Mouse (Mus musculus): ENCODE data around the gene Agtr1a. TPM values are rescaled to one million over a fixed set of nuclear protein-coding genes. Genes with fewer than 3 reads are reported as not detected.

The Agtr1a gene
- polyA plus RNA-seq, 1 experiment = 0.56 TPM

DNA sequence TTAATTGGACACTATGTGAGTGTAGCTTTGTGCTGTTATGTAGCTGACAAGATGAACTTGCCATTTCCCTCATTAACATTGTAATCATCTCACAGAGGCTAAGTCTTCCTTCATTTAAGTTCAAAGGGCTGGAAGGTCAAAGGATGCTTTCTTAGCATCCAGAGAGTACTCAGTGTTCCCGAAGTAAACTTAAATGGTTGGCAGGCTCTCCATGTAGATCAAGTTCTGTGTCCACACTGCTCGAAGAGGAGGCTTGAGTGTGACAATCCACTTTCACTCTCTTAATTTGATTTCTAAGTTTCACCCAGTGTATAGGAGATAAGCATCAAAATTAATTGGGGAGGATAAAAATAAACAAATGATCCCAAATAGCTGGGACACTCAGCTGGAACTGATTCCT is 23.6 kb downstream of the Agtr1a start:
- H3K4me3 ChIP-seq (ENCODE audit: insufficient read depth, low read length) = no peak overlapping the region
- no peak overlapping the region for H3K27ac ChIP-seq (ENCODE audit: insufficient read depth, low read length)
- TF ChIP-seq CTCF (IDR thresholded peaks at IDR 0.05; ENCODE audit: extremely low read depth, insufficient read depth, low read length) (no peak), POLR2A (IDR thresholded peaks at IDR 0.05; ENCODE audit: extremely low read depth, insufficient read depth, low read length) (no peak)
- no peaks in the 10 kb centered on the region for H3K4me1 ChIP-seq (ENCODE audit: control insufficient read depth, insufficient read depth, low read length)

GRCm38 (mm10) chr13:30361002-30361401 is 24.8 kb downstream of the Agtr1a start:
- no peaks in the 10 kb centered on the region for H3K4me1 ChIP-seq (ENCODE audit: control insufficient read depth, insufficient read depth, low read length)
- no peak overlapping the region for H3K27ac ChIP-seq (ENCODE audit: insufficient read depth, low read length)
- H3K4me3 ChIP-seq (ENCODE audit: insufficient read depth, low read length) = no peak overlapping the region
- TF ChIP-seq CTCF (IDR thresholded peaks at IDR 0.05; ENCODE audit: extremely low read depth, insufficient read depth, low read length) = no peak

DNA sequence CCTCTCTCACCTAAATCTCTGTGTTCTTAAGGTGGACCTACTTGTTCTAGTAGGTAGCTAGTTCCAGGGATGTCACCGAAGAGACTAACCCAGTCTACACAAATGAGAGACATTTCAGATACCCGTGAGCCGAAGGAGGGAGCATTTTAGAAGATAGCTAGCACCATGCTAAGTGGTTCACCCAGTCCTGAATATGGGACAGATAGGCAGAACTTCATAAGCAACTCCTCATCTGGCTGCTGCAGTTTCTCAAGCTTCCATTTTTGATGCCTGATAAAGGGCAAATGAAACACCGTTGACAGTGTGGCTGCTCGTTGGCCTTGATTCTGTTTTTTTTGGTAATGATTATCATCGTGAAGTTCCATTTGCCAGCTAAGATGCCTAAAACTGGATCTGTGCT is 25.8 kb downstream of the Agtr1a start:
- H3K27ac ChIP-seq (ENCODE audit: insufficient read depth, low read length) = no peak overlapping the region
- H3K4me3 ChIP-seq (ENCODE audit: insufficient read depth, low read length) = no peak overlapping the region
- no peak for TF ChIP-seq POLR2A (IDR thresholded peaks at IDR 0.05; ENCODE audit: extremely low read depth, insufficient read depth, low read length)
- TF ChIP-seq CTCF (IDR thresholded peaks at IDR 0.05; ENCODE audit: extremely low read depth, insufficient read depth, low read length) = no peak
- no peaks in the 10 kb centered on the region for H3K4me1 ChIP-seq (ENCODE audit: control insufficient read depth, insufficient read depth, low read length)

GRCm38 (mm10) chr13:30364097-30364625 is 27.9 kb downstream of the Agtr1a start:
- no peak overlapping the region for H3K4me3 ChIP-seq (ENCODE audit: insufficient read depth, low read length)
- H3K4me1 ChIP-seq (ENCODE audit: control insufficient read depth, insufficient read depth, low read length) = no peaks in the 10 kb centered on the region
- no peak for TF ChIP-seq POLR2A (IDR thresholded peaks at IDR 0.05; ENCODE audit: extremely low read depth, insufficient read depth, low read length)
- TF ChIP-seq CTCF (IDR thresholded peaks at IDR 0.05; ENCODE audit: extremely low read depth, insufficient read depth, low read length) = no peak
- H3K27ac ChIP-seq (ENCODE audit: insufficient read depth, low read length) = no peak overlapping the region

- Histone ChIP-seq H3K4me1 (ENCODE audit: control insufficient read depth, insufficient read depth, low read length) (no peaks in the 10 kb centered on the region), H3K27ac (ENCODE audit: insufficient read depth, low read length) (no peak overlapping the region), H3K4me3 (ENCODE audit: insufficient read depth, low read length) (no peak overlapping the region)
- no peak for TF ChIP-seq POLR2A (IDR thresholded peaks at IDR 0.05; ENCODE audit: extremely low read depth, insufficient read depth, low read length)
- TF ChIP-seq CTCF (IDR thresholded peaks at IDR 0.05; ENCODE audit: extremely low read depth, insufficient read depth, low read length) = no peak
These were observed 28.5 kb downstream of the Agtr1a start for GRCm38 (mm10) chr13:30364780-30365179.

DNA sequence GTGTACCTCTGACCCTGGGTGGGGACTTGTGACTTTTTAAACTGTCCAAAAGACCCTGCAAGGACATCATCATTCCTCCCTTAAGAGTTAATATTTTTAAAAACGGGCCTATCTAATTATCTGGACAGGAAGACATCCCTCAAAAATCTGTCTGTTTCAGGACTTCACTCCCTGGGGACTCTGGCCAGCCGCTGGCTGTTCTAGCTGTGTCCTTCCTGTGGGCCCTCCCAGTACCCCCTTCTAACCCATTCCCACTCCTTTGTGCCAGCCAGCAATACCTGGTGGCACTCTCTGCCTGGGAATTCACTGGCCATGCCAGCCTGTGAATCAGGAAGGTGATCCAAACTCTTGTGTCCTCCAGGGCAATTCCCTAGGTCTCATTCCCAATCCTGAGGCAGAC is 29.1 kb downstream of the Agtr1a start:
- no peak for TF ChIP-seq POLR2A (IDR thresholded peaks at IDR 0.05; ENCODE audit: extremely low read depth, insufficient read depth, low read length)
- no peak for TF ChIP-seq CTCF (IDR thresholded peaks at IDR 0.05; ENCODE audit: extremely low read depth, insufficient read depth, low read length)

GRCm38 (mm10) chr13:30368116-30368515 is 31.9 kb downstream of the Agtr1a start:
- Histone ChIP-seq H3K27ac (ENCODE audit: insufficient read depth, low read length) (no peak overlapping the region), H3K4me1 (ENCODE audit: control insufficient read depth, insufficient read depth, low read length) (no peaks in the 10 kb centered on the region), H3K4me3 (ENCODE audit: insufficient read depth, low read length) (no peak overlapping the region)
- TF ChIP-seq CTCF (IDR thresholded peaks at IDR 0.05; ENCODE audit: extremely low read depth, insufficient read depth, low read length) = no peak
- no peak for TF ChIP-seq POLR2A (IDR thresholded peaks at IDR 0.05; ENCODE audit: extremely low read depth, insufficient read depth, low read length)

More for the DNA sequence above, 29.1 kb downstream of the Agtr1a start:
- Histone ChIP-seq H3K4me1 (ENCODE audit: control insufficient read depth, insufficient read depth, low read length) (no peaks in the 10 kb centered on the region), H3K27ac (ENCODE audit: insufficient read depth, low read length) (no peak overlapping the region), H3K4me3 (ENCODE audit: insufficient read depth, low read length) (no peak overlapping the region)

DNA sequence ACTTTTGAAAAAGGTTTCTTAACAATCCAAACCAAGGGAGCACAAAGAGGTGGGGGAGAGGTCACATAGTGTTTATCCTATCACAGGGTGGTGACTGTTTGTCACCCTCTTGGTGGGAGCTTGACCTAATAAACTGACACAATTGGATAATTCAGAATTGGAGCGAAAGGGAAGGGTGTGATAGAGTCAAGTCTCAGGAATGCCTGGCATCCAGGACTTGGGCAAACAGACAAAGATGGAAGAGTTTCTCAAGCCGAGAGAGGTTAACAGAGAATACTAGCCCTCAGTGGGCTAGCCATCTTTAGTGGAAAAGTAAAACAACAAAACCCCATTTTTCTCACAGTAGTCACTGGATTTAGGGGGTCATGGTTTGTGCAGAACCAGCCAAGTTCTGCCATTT is 32.5 kb downstream of the Agtr1a start:
- Histone ChIP-seq H3K27ac (ENCODE audit: insufficient read depth, low read length) (no peak overlapping the region), H3K4me3 (ENCODE audit: insufficient read depth, low read length) (no peak overlapping the region), H3K4me1 (ENCODE audit: control insufficient read depth, insufficient read depth, low read length) (no peaks in the 10 kb centered on the region)
- TF ChIP-seq POLR2A (IDR thresholded peaks at IDR 0.05; ENCODE audit: extremely low read depth, insufficient read depth, low read length) = no peak
- TF ChIP-seq CTCF (IDR thresholded peaks at IDR 0.05; ENCODE audit: extremely low read depth, insufficient read depth, low read length) = no peak

GRCm38 (mm10) chr13:30378868-30379267 is 42.6 kb downstream of the Agtr1a start:
- TF ChIP-seq CTCF (IDR thresholded peaks at IDR 0.05; ENCODE audit: extremely low read depth, insufficient read depth, low read length) = no peak
- no peak for TF ChIP-seq POLR2A (IDR thresholded peaks at IDR 0.05; ENCODE audit: extremely low read depth, insufficient read depth, low read length)

GRCm38 (mm10) chr13:30385183-30385582 is 48.9 kb downstream of the Agtr1a start:
- no peak overlapping the region for H3K27ac ChIP-seq (ENCODE audit: insufficient read depth, low read length)
- H3K4me1 ChIP-seq (ENCODE audit: control insufficient read depth, insufficient read depth, low read length) = no peaks in the 10 kb centered on the region
- TF ChIP-seq POLR2A (IDR thresholded peaks at IDR 0.05; ENCODE audit: extremely low read depth, insufficient read depth, low read length) (no peak), CTCF (IDR thresholded peaks at IDR 0.05; ENCODE audit: extremely low read depth, insufficient read depth, low read length) (no peak)
- no peak overlapping the region for H3K4me3 ChIP-seq (ENCODE audit: insufficient read depth, low read length)

More at GRCm38 (mm10) chr13:30378868-30379267, 42.6 kb downstream of the Agtr1a start:
- Histone ChIP-seq H3K4me3 (ENCODE audit: insufficient read depth, low read length) (no peak overlapping the region), H3K4me1 (ENCODE audit: control insufficient read depth, insufficient read depth, low read length) (no peaks in the 10 kb centered on the region), H3K27ac (ENCODE audit: insufficient read depth, low read length) (no peak overlapping the region)
